Mouse (Mus musculus) Muller cell, postnatal 12 days (primary cell): ENCODE measurements around the gene Pgm1.

Experiments used
- DNase-seq: peaks from one replicate; pipeline ENCODE4 v3.0.0-alpha.2; 2015; ENCODE audit errors: inconsistent ontology term

The Pgm1 gene

GRCm38 (mm10) chr4:99957186-99957585, 28.0 kb downstream of the Pgm1 start:
- DNase-seq: no peak

GRCm38 (mm10) chr4:99958084-99958815, 29.0 kb downstream of the Pgm1 start:
- no peak for DNase-seq

DNA sequence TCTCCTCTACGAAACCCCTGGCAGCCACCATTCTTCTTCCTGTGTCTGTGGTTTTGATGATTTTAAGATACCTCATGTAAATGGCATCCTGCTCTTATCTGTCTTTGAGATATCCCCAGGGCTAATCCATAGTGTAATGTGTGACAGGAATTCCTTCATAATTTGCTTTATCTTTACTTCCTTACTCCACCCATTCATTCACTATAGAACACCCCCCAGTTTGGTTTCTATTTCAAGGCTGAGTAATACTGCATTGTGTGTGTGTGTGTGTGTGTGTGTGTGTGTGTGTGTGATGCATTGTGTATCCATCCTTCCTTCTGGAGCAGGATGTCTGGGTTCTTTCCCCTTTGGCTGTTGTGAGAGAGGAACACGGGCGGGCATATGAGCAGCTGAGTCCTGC, 30.1 kb downstream of the Pgm1 start:
- no peak for DNase-seq

DNA sequence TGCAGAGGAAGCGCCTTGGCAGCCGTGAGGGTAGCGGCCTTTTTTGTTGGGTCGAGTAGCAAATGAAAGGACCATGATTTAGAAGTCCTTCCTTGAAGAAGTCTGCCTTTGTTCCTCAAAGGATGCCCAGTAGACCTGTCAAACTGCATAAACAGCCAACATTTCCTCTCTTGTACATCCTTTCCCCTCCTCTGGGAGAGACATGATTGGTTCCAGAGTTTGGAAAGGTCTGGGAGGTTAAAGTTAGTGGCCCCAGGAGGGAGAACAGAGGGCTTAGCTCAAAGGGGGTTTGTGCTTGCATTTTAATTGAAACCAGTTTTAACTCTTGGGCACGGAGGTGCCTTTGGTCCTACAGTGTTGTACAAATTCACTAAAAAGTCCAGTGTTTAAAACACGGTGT, 37.3 kb downstream of the Pgm1 start:
- DNase-seq: no peak

DNA sequence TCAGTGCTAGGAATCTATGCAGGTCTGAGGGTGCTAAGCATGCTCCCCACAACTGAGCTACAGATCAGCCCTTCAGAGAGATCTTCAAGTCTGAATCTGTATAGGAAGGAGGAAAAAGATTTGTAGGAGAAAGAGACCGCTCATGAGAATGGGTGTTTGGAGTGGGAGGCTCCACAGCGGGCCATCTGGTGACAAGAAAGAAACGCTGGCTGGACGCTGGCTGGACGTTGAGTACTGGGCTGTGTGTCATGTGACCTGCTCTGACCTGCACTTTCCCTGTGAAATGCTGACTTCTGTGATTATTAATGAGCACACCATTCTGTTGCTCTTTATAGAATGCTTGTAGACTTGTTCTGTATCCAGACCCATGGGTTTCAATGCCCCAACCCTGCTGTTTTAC, 40.1 kb downstream of the Pgm1 start:
- DNase-seq: no peak

DNA sequence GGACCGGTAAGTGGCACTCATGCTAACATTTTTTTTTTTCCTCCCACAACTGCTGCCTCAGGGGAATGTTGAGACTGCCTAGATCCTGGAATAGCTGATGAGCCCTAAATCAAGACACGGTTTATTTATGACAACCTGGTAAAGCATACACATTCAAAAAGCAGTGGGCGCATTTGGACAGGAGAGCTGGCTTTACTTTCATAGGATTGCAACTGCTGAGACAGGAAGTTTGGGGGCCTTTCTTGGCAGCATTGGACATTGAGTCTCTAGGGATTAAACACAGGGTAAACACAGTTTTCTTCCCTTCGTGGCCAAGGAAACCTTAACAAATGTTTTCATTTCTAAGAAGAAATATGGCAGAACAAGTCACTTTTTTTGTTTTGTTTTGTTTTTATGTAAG, 40.9 kb downstream of the Pgm1 start:
- no peak for DNase-seq

DNA sequence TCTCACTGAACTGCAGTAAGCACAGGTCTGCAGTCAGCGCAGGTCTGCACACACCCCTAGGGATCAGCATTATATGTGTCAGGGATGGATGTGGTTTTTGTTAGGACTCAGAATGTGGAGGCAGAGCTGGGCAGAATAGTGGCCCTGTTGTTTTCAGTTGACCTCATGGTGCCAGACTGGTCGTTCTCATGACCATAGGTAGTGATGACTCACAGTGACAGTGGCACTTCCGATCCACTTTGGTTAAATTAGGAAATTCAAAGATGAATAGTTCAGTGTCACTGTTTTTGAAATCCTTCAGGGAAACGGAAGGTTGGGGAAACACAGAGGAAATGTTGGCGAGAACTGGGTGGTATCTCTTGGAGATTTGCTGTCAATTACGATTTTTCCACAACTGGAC, 43.7 kb downstream of the Pgm1 start:
- DNase-seq: no peak

DNA sequence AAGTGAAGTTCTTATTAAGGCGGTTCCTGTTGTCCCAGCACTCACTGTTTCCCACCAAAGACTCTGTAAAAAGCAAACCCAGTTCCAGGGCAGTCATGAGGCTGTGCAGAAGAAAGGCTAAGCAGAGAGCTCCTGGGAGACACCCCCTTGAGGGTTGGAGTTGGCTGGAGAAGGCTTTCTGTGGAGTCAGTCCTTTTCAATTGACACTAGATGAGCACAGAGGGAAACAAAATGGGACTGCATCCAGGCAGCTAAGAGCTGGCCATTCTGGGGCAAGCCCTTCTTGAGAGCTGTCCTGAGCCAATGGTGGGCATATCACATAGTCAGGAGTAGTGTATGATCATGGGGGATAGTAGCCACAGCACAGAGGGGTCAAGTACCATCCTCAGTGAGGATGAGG, 44.7 kb downstream of the Pgm1 start:
- no peak for DNase-seq

GRCm38 (mm10) chr4:99974375-99974774, 45.2 kb downstream of the Pgm1 start:
- no peak for DNase-seq

DNA sequence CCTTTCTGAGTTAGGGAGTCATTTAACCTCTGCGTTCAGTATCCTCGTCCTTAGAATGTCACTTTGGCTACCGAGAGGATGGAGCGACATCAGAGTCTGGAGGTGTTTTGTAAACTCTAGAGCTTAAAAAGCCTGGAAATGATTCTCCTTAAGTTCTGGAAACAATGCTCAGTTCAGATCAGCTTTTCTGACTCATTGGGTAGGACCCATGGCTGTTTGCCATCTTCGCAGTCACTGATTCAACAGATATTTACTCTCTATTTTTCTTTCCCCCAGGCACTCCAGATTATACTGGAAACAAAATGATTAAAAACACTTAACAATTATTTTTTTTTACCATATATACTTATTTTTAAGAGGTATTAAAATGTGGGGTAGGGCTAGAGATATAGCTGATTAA, 50.1 kb downstream of the Pgm1 start:
- DNase-seq: peak; percentile 63

DNA sequence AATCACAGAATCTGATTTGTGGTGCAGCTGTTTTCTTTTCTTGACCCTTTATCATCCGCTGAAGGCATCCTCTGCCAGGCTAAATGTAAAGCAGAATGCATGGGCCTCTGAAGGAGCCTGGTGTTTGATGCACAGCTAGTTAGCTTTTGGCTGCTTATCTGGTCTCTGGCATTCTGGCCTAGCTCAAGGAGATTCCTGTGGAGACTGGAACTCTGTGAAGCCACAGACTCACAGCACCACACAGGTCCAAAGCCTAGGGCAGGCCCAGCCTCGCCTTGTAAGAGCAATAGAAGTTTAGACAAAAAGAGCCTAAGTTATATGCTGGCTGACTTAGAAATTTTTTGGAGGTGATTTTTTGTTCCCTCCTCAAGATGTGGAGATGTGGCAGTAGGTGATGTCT, 52.0 kb downstream of the Pgm1 start:
- DNase-seq: no peak

- DNase-seq: no peak
These were observed 54.6 kb downstream of the Pgm1 start for GRCm38 (mm10) chr4:99983652-99984368.

DNA sequence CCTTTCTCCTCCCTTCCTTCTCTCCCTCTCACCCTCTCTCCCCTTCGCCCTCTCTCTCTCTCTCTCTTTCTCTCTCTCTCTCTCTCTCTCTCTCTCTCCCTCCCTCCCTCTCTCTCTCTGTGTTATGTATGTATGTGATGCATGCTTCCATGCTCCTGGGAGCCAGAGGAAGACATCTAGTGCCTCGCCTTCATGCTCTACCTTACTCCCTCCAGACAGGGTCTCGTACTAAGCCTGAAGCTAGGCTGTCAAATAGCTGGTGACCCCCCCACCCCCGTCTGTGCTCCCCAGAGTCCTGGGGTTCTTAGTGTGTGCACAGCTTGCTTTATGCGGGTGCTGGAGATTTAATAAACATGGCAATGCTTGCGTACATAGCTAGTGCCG, 55.1 kb downstream of the Pgm1 start:
- no peak for DNase-seq

- no peak for DNase-seq
These were observed 55.9 kb downstream of the Pgm1 start for GRCm38 (mm10) chr4:99985086-99985485.

DNA sequence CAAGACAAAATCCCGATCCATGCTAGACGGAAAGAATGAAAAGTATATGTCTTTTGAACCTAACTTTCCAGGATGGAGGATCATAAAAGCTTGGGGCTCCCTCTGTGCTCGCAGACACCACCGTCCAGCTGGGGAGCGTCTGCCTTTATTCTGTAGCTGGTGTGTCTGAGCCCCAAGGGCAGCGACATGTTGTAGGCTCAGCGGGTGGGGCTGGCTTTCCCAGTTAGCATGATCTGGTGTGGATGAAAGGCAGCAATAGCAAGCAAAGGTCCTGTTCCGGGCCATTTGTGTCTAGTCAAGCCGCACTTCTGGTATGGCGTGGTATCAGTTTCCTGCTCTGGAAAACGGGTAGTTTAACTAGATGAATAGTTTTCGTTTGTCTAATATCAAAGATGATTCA, 56.4 kb downstream of the Pgm1 start:
- no peak for DNase-seq

DNA sequence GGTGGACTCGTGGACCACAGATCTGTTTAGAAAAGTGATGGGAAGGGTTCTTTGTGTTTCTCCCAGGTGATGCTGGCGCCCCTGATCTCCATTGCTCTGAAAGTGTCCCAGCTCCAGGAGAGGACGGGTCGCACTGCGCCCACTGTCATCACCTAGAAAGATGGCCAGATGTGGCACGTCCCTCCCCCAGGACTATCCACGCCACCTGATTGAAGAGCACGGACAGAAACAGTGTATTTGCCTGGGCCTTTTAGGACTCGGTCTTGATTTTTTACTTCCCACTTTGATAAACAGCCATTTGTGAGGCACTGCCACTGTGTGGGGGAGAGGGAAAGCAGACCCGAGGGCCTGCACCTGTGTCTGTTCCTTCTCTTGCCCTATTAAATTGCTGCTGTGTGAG, 57.4 kb downstream of the Pgm1 start:
- DNase-seq: no peak

GRCm38 (mm10) chr4:99988771-99989170, 59.6 kb downstream of the Pgm1 start:
- no peak for DNase-seq

- no peak for DNase-seq
These were observed 71.8 kb downstream of the Pgm1 start for GRCm38 (mm10) chr4:100000971-100001370.

GRCm38 (mm10) chr4:100001806-100002205, 72.6 kb downstream of the Pgm1 start:
- DNase-seq: no peak

GRCm38 (mm10) chr4:100007721-100008120, 78.5 kb downstream of the Pgm1 start:
- no peak for DNase-seq

DNA sequence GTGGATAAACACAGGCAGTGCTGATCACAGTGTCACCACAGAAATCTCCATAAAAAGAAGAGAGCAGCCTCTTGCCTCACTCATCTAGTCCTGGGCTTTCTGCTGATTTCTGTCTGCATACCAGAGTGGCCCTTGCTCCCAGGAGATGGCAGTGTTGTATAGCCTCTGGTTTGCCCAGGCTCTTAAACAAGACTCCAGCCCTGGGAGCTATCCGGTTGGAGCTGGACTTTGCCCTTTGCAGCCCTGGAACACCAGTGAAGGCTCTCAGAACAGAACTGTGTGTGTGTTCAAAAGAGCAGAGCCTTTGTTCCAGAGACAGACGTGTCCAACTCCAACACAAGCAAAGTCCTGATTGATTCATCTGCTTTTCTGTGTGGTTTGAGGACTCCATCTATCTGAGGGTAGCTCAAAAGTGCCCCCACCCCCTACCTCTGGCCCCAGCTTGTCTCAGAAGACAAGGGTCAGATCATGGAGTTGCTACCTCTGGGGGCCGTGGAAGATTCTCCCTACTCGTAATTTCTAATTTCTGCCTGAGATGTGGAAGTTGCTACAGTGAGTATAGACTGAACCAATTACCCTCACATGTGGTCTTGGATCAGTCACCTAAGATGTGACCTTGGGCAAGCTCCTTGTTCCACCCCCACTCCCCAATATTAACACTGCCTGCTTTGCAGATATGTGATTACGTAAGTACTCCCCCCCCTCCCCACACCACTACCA, 79.3 kb downstream of the Pgm1 start:
- peak; percentile 76 for DNase-seq

DNA sequence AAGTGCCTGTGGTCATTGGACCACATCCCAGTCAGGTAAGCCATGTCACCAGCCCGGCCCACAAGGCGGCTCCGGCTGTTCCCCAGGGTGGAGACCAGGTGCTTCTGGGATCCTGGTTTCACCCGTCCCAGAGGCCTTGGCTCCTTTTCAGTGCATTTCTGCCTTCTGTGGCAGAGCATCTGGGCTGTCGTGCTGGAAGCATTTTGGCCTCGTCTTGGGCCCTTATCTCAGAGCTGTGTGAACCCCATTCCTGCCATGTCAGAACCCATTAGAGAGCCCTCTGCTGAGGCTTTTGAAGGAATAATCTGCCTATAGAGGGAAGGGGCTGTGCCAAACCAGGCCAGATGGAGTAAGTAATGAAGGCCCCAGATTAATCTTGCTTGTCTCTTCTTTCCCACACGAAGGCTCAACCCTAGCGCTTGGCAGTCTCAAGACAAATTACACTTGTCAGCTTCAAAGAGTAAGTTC, 80.0 kb downstream of the Pgm1 start:
- DNase-seq: peak; percentile 51

DNA sequence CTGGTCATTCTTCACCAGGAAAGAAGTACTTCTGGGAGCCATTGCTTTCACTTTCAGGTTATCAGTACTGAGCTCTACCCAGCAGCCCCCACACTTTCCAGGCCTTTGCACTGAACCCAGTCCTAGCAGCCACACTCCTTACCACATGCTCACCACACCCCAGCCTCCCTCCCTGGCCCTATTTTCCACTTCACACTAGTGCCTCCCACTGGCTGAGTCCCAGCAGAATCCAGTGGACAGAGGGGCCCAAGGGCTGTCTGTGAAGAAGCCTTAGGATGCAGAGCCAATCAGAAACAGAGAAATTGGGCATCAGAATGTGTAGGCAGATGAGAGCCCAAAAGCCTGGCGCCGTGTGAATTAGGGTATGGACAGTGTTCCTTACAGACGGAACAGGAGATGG, 81.7 kb downstream of the Pgm1 start:
- no peak for DNase-seq
